Mouse (Mus musculus): Measurements from ENCODE around the gene Tsfm.

Tsfm gene

GRCm38 (mm10) chr10:126987183-126988118, 43.2 kb downstream of the Tsfm start:
- no peak for DNase-seq (ENCODE audit: low spot score in 2 of 2)

- DNase-seq (ENCODE audit: low spot score in 2 of 2) = peak in 1 of 2 experiments; percentile 46
Observed at GRCm38 (mm10) chr10:126986541-126986961, 44.1 kb downstream of the Tsfm start.

- no peak for DNase-seq (ENCODE audit: low spot score in 2 of 2)
Observed at GRCm38 (mm10) chr10:126985579-126985978, 45.1 kb downstream of the Tsfm start.

GRCm38 (mm10) chr10:126985127-126985526, 45.5 kb downstream of the Tsfm start:
- no peak for DNase-seq (ENCODE audit: low spot score in 2 of 2)

GRCm38 (mm10) chr10:126984189-126985004, 46.2 kb downstream of the Tsfm start:
- DNase-seq (ENCODE audit: low spot score in 2 of 2) = no peak

GRCm38 (mm10) chr10:126983193-126983725, 47.4 kb downstream of the Tsfm start:
- DNase-seq (ENCODE audit: low spot score in 2 of 2) = no peak

- DNase-seq (ENCODE audit: low spot score in 2 of 2) = no peak
Observed at GRCm38 (mm10) chr10:126981746-126982145, 48.9 kb downstream of the Tsfm start.

- DNase-seq (ENCODE audit: low spot score in 2 of 2) = no peak
Observed at GRCm38 (mm10) chr10:126980933-126981530, 49.6 kb downstream of the Tsfm start.

GRCm38 (mm10) chr10:126980221-126980932, 50.3 kb downstream of the Tsfm start:
- DNase-seq (ENCODE audit: low spot score in 2 of 2) = peak in 1 of 2 experiments; percentile 48

- peak in 1 of 2 experiments; percentile 40 for DNase-seq (ENCODE audit: low spot score in 2 of 2)
Observed at GRCm38 (mm10) chr10:126979636-126980151, 50.9 kb downstream of the Tsfm start.

- DNase-seq (ENCODE audit: low spot score in 2 of 2) = peak in 1 of 2 experiments; percentile 43
Observed at GRCm38 (mm10) chr10:126979121-126979635, 51.5 kb downstream of the Tsfm start.

GRCm38 (mm10) chr10:126978277-126978994, 52.2 kb downstream of the Tsfm start, which contains the start of gene Ctdsp2:
TSS of gene Ctdsp2 (plus strand) at chr10:126978717.
- DNase-seq (ENCODE audit: low spot score in 2 of 2) = peak; percentile 99

- DNase-seq (ENCODE audit: low spot score in 2 of 2) = no peak
Observed at GRCm38 (mm10) chr10:126977076-126977475, 53.6 kb downstream of the Tsfm start.

GRCm38 (mm10) chr10:126975706-126976105, 54.9 kb downstream of the Tsfm start:
- DNase-seq (ENCODE audit: low spot score in 2 of 2) = no peak

GRCm38 (mm10) chr10:126972988-126973387, 57.7 kb downstream of the Tsfm start:
- no peak for DNase-seq (ENCODE audit: low spot score in 2 of 2)

GRCm38 (mm10) chr10:126972051-126972725, 58.5 kb downstream of the Tsfm start:
- DNase-seq (ENCODE audit: low spot score in 2 of 2) = no peak

GRCm38 (mm10) chr10:126971363-126972050, 59.1 kb downstream of the Tsfm start:
- DNase-seq (ENCODE audit: low spot score in 2 of 2) = no peak

- no peak for DNase-seq (ENCODE audit: low spot score in 2 of 2)
Observed at GRCm38 (mm10) chr10:126963821-126964220, 66.8 kb downstream of the Tsfm start.

GRCm38 (mm10) chr10:126962966-126963330, 67.7 kb downstream of the Tsfm start:
- DNase-seq (ENCODE audit: low spot score in 2 of 2) = no peak

All from frontal cortex, postnatal 25 days (tissue).